Mouse (Mus musculus): ENCODE results near the gene Fgf13. TPM values are rescaled to one million over a fixed set of nuclear protein-coding genes. Genes with fewer than 3 reads are reported as not detected.

Gene Fgf13
- total and polyA plus RNA-seq, 3 experiments: not detected

GRCm38 (mm10) chrX:59584034-59584433 is 16.2 kb upstream of the Fgf13 start:
- Histone ChIP-seq H3K4me1 (ENCODE audit: control insufficient read depth in 1 of 2, insufficient read depth in 2 of 2) (no peaks in the 10 kb centered on the region), H3K36me3 (replicated peaks in 1 of 2; ENCODE audit: control insufficient read depth in 1 of 2, insufficient read depth in 1 of 2, low read length in 1 of 2) (no peaks in the 10 kb centered on the region), H3K4me2 (ENCODE audit: insufficient read depth, low read depth, poor library complexity, severe bottlenecking) (no peak overlapping the region), H3K9ac (ENCODE audit: insufficient read depth, low read depth) (no peak overlapping the region), H3K27ac (ENCODE audit: insufficient read depth, low read depth) (no peak overlapping the region), H3K9me3 (replicated peaks; ENCODE audit: low read length) (no peaks in the 10 kb centered on the region), H3K27me3 (replicated peaks) (no peaks in the 10 kb centered on the region), H3K4me3 (replicated peaks in 1 of 3; ENCODE audit: low read depth in 2 of 3, low read length in 2 of 3, poor library complexity in 1 of 3) (no peak overlapping the region), H3K79me2 (replicated peaks; ENCODE audit: control insufficient read depth, extremely low read depth, insufficient read depth, poor library complexity, severe bottlenecking) (no peaks in the 10 kb centered on the region)
- in situ Hi-C loops (cut with MboI; ENCODE audit: low pct_ligation_motif_present, low pct_unique_long_range_greater_than_20kb, low sequenced_read_pairs) (no loop called here), dilution Hi-C loops (cut with MboI; ENCODE audit: extremely low pct_ligation_motif_present, extremely low pct_unique_long_range_greater_than_20kb, low sequenced_read_pairs) (no loop called here)
- no peak for DNase-seq (ENCODE audit: extremely low read depth)
- no peak for TF ChIP-seq JUND (conservative IDR thresholded peaks at IDR 0.05; ENCODE audit: low read depth, low read length)
- no peak for TF ChIP-seq ZC3H11A (IDR thresholded peaks at IDR 0.05; ENCODE audit: low read depth, low read length)
- TF ChIP-seq IRF4 (IDR thresholded peaks at IDR 0.05; ENCODE audit: low read depth, low read length): no peak
- no peak for TF ChIP-seq MXI1 (IDR thresholded peaks at IDR 0.05; ENCODE audit: low read depth, low read length)

GRCm38 (mm10) chrX:59566826-59567694 is 811 bp downstream of the Fgf13 start:
- Histone ChIP-seq H3K27me3 (replicated peaks) (no peaks in the 10 kb centered on the region), H3K4me1 (ENCODE audit: control insufficient read depth in 1 of 2, insufficient read depth in 2 of 2) (no peaks in the 10 kb centered on the region), H3K4me2 (ENCODE audit: insufficient read depth, low read depth, poor library complexity, severe bottlenecking) (no peak overlapping the region), H3K9ac (ENCODE audit: insufficient read depth, low read depth) (no peak overlapping the region), H3K79me2 (replicated peaks; ENCODE audit: control insufficient read depth, extremely low read depth, insufficient read depth, poor library complexity, severe bottlenecking) (no peaks in the 10 kb centered on the region), H3K36me3 (replicated peaks in 1 of 2; ENCODE audit: control insufficient read depth in 1 of 2, insufficient read depth in 1 of 2, low read length in 1 of 2) (no peaks in the 10 kb centered on the region), H3K9me3 (replicated peaks; ENCODE audit: low read length) (no peaks in the 10 kb centered on the region), H3K4me3 (replicated peaks in 1 of 3; ENCODE audit: low read depth in 2 of 3, low read length in 2 of 3, poor library complexity in 1 of 3) (no peak overlapping the region), H3K27ac (ENCODE audit: insufficient read depth, low read depth) (no peak overlapping the region)
- dilution Hi-C loops (cut with MboI; ENCODE audit: extremely low pct_ligation_motif_present, extremely low pct_unique_long_range_greater_than_20kb, low sequenced_read_pairs): no loop called here
- in situ Hi-C loops (cut with MboI; ENCODE audit: low pct_ligation_motif_present, low pct_unique_long_range_greater_than_20kb, low sequenced_read_pairs): no loop called here
- DNase-seq (ENCODE audit: extremely low read depth): no peak
- no peak for TF ChIP-seq POLR2A (IDR thresholded peaks at IDR 0.05; ENCODE audit: low read depth, low read length)
- no peak for TF ChIP-seq GABPA (IDR thresholded peaks at IDR 0.05; ENCODE audit: insufficient replicate concordance, low read depth, low read length)
- no peak for TF ChIP-seq E2F4 (IDR thresholded peaks at IDR 0.05; ENCODE audit: insufficient replicate concordance, low read depth, low read length)
- TF ChIP-seq CHD1 (IDR thresholded peaks at IDR 0.05; ENCODE audit: low read depth, low read length): no peak
- no peak for TF ChIP-seq MEF2A (IDR thresholded peaks at IDR 0.05; ENCODE audit: borderline replicate concordance, low read depth, low read length)
- no peak for TF ChIP-seq KAT2A (IDR thresholded peaks at IDR 0.05; ENCODE audit: insufficient replicate concordance, low read length)
- TF ChIP-seq ZKSCAN1 (IDR thresholded peaks at IDR 0.05; ENCODE audit: borderline replicate concordance, low read depth, low read length): no peak
- no peak for TF ChIP-seq JUND (conservative IDR thresholded peaks at IDR 0.05; ENCODE audit: low read depth, low read length)
- no peak for TF ChIP-seq USF1 (IDR thresholded peaks at IDR 0.05; ENCODE audit: low read depth, low read length)
- TF ChIP-seq JUN (IDR thresholded peaks at IDR 0.05; ENCODE audit: insufficient read depth, low read depth, low read length): no peak
- TF ChIP-seq HCFC1 (IDR thresholded peaks at IDR 0.05; ENCODE audit: low read depth, low read length): no peak
- no peak for TF ChIP-seq TCF12 (IDR thresholded peaks at IDR 0.05; ENCODE audit: low read depth, low read length)
- TF ChIP-seq RAD21 (IDR thresholded peaks at IDR 0.05; ENCODE audit: low read depth, low read length): no peak
- no peak for TF ChIP-seq RCOR1 (conservative IDR thresholded peaks at IDR 0.05; ENCODE audit: low read depth, low read length)
- no peak for TF ChIP-seq SMC3 (IDR thresholded peaks at IDR 0.05; ENCODE audit: low read depth, low read length)
- no peak for TF ChIP-seq NRF1 (IDR thresholded peaks at IDR 0.05; ENCODE audit: low read depth, low read length)
- TF ChIP-seq USF2 (conservative IDR thresholded peaks at IDR 0.05; ENCODE audit: low read depth, low read length): no peak
- no peak for TF ChIP-seq ETS1 (conservative IDR thresholded peaks at IDR 0.05; ENCODE audit: low read depth, low read length)
- TF ChIP-seq UBTF (IDR thresholded peaks at IDR 0.05; ENCODE audit: low read depth, low read length): no peak
